In genomic region chr5:5693956-5694653, GRCm38 (mm10) we compare ENCODE assay signal across 8 mouse cellular contexts. TPM values are rescaled to one million over a fixed set of nuclear protein-coding genes. Genes with fewer than 3 reads are reported as not detected.
DNase-seq lines count a peak whose midpoint lies in the region; ATAC-seq and TF ChIP-seq lines count a peak whose summit lies in the region.

Gene Steap2, minus strand, starts transcription at chr5:5694578.

- H3K27ac ChIP-seq in brown adipose tissue, adult 24 weeks (replicated peaks; ENCODE audit: low read depth, low read length), result no peak within 1 kb of the TSS
- H3K27ac ChIP-seq in forebrain, embryonic 13.5 days, result peak within 1 kb of the TSS; percentile 35; the same call in 1 of the 2 replicates
- no peak within 1 kb of the TSS for H3K27ac ChIP-seq in heart, postnatal 0 days (ENCODE audit: low read depth)
- peak within 1 kb of the TSS; percentile 59; the same call in 1 of the 2 replicates for H3K27ac ChIP-seq in lung, postnatal 0 days (ENCODE audit: low read length)

- no peak for TF ChIP-seq CTCF in heart, postnatal 0 days (IDR thresholded peaks at IDR 0.05; ENCODE audit: low read depth)
- no peak for TF ChIP-seq CTCF in lung, postnatal 0 days (IDR thresholded peaks at IDR 0.05)

- peak; percentile 93 for ATAC-seq in forebrain, embryonic 13.5 days
- ATAC-seq in heart, postnatal 0 days (ENCODE audit: insufficient read depth, low read depth), result peak; percentile 82
- ATAC-seq in lung, postnatal 0 days, result peak; percentile 87

- DNase-seq in ES-CJ7 (ENCODE audit: low read depth, low spot score), result peak; percentile 38
- DNase-seq in heart, postnatal 0 days (ENCODE audit: low spot score), result peak; percentile 44
- DNase-seq in kidney, postnatal 36 days, result peak; percentile 79 to 80
- peak; percentile 72 for DNase-seq in lung, postnatal 0 days (ENCODE audit: low spot score)
- DNase-seq in retina, postnatal 7 days (ENCODE audit: low read depth, low spot score), result peak; percentile 42
- no peak for DNase-seq in spleen, adult 12 weeks (ENCODE audit: low spot score)

- H3K36me3 ChIP-seq in forebrain, embryonic 13.5 days (ENCODE audit: poor library complexity, severe bottlenecking), result no peaks in the 10 kb centered on the region
- H3K36me3 ChIP-seq in heart, postnatal 0 days (replicated peaks; ENCODE audit: control insufficient read depth, insufficient read depth, low read length), result no peaks in the 10 kb centered on the region
- H3K36me3 ChIP-seq in lung, postnatal 0 days (ENCODE audit: insufficient read depth, low read length), result no peaks in the 10 kb centered on the region

- H3K9ac ChIP-seq in forebrain, embryonic 13.5 days, result peak within 1 kb of the TSS; percentile 86
- H3K9ac ChIP-seq in heart, postnatal 0 days (replicated peaks; ENCODE audit: low read depth, low read length), result peak within 1 kb of the TSS; percentile 69
- peak within 1 kb of the TSS; percentile 64 for H3K9ac ChIP-seq in lung, postnatal 0 days (replicated peaks; ENCODE audit: low read depth)

- H3K9me3 ChIP-seq in forebrain, embryonic 13.5 days (replicated peaks), result no peaks in the 10 kb centered on the region
- H3K9me3 ChIP-seq in heart, postnatal 0 days (replicated peaks; ENCODE audit: control insufficient read depth, low read length), result no peaks in the 10 kb centered on the region
- no peaks in the 10 kb centered on the region for H3K9me3 ChIP-seq in lung, postnatal 0 days (ENCODE audit: low read length)

- no peak for TF ChIP-seq EP300 in heart, postnatal 0 days (IDR thresholded peaks at IDR 0.05; ENCODE audit: low read depth)
- TF ChIP-seq EP300 in lung, postnatal 0 days (IDR thresholded peaks at IDR 0.05), result no peak

- WGBS in forebrain, embryonic 13.5 days, result under 1% methylated on average over 43 of the region's 66 CpGs
- WGBS in heart, postnatal 0 days, result under 1% methylated on average over 57 of the region's 66 CpGs
- WGBS in lung, postnatal 0 days, result 0% methylated on average over 46 of the region's 66 CpGs

- H3K27me3 ChIP-seq in forebrain, embryonic 13.5 days, result no peaks in the 10 kb centered on the region
- peaks cover 3% of the 10 kb centered on the region; the same call in 1 of the 2 replicates for H3K27me3 ChIP-seq in heart, postnatal 0 days (ENCODE audit: control insufficient read depth, insufficient read depth, low read length)
- no peaks in the 10 kb centered on the region for H3K27me3 ChIP-seq in lung, postnatal 0 days (replicated peaks; ENCODE audit: insufficient read depth, low read length)

- H3K4me1 ChIP-seq in brown adipose tissue, adult 24 weeks (ENCODE audit: control insufficient read depth, insufficient read depth, insufficient read length, low read length), result peaks cover 2% of the 10 kb centered on the region; the same call in 1 of the 2 replicates
- peaks cover 13% of the 10 kb centered on the region; the same call in 1 of the 2 replicates for H3K4me1 ChIP-seq in forebrain, embryonic 13.5 days
- H3K4me1 ChIP-seq in heart, postnatal 0 days (ENCODE audit: control insufficient read depth, insufficient read depth), result no peaks in the 10 kb centered on the region; the same call in 1 of the 2 replicates
- H3K4me1 ChIP-seq in lung, postnatal 0 days (ENCODE audit: insufficient read depth, low read depth, low read length), result peaks cover under 1% of the 10 kb centered on the region; the same call in 1 of the 2 replicates

- H3K4me3 ChIP-seq in brown adipose tissue, adult 24 weeks (ENCODE audit: insufficient read depth, low read depth, low read length), result peak within 1 kb of the TSS; percentile 64
- peak within 1 kb of the TSS; percentile 75 for H3K4me3 ChIP-seq in forebrain, embryonic 13.5 days
- peak within 1 kb of the TSS; percentile 60 for H3K4me3 ChIP-seq in heart, postnatal 0 days (ENCODE audit: low read depth, low read length)
- H3K4me3 ChIP-seq in lung, postnatal 0 days (ENCODE audit: low read depth, low read length), result peak within 1 kb of the TSS; percentile 77

- peak within 1 kb of the TSS; percentile 88 for H3K4me2 ChIP-seq in forebrain, embryonic 13.5 days
- peak within 1 kb of the TSS; percentile 89 for H3K4me2 ChIP-seq in heart, postnatal 0 days (ENCODE audit: low read depth, low read length)
- peak within 1 kb of the TSS; percentile 92 for H3K4me2 ChIP-seq in lung, postnatal 0 days (replicated peaks; ENCODE audit: low read depth, low read length)

RNA-seq across cellular contexts. Expression of gene Steap2, which starts in this region (rescaled TPM):
- polyA plus RNA-seq in brown adipose tissue, adult 24 weeks (2012; ENCODE audit: insufficient read depth, insufficient read length, missing spikeins), result 0.12 and 0.38 TPM in 2 replicates
- polyA plus RNA-seq in forebrain, embryonic 13.5 days (2015; fragmentation: Nextera tagmentation; extraction: Ambion mirVana), result 5.4 and 6.2 TPM in 2 replicates
- 3.1 and 3.6 TPM in 2 replicates for total RNA-seq in heart, postnatal 0 days (2014; rRNA removed; ENCODE audit: low replicate concordance)
- polyA plus RNA-seq in heart, postnatal 0 days (2015; fragmentation: Nextera tagmentation; extraction: Ambion mirVana), result 0.94 and 1.2 TPM in 2 replicates
- polyA plus RNA-seq in lung, postnatal 0 days (2015; fragmentation: Nextera tagmentation; extraction: Ambion mirVana), result 5.2 and 6.2 TPM in 2 replicates

Comparison
In these comparisons a context has a peak if more than half of its experiments do, and no peak if none do; other contexts are left out.
1. H3K27ac ChIP-seq: peak in forebrain, embryonic 13.5 days (single experiment) and lung, postnatal 0 days (single experiment); none in brown adipose tissue, adult 24 weeks (single experiment) and heart, postnatal 0 days (single experiment).
2. Peak in every context shown above with its lines, with median percentiles within 50 percentile points of each other: H3K4me3 ChIP-seq, ATAC-seq, H3K4me2 ChIP-seq and H3K9ac ChIP-seq.